Mouse (Mus musculus) spleen, adult 2 months (tissue): Measurements from ENCODE around the gene Rhbdf2.

Source experiments
- CTCF ChIP-seq: fragments of 200-500 bp; IDR thresholded peaks from 2 replicates; pipeline ENCODE4 v1.5.1; 2011; ENCODE audit warnings: mild to moderate bottlenecking, inconsistent platforms; ENCODE audit not compliant: insufficient read depth, insufficient read length, insufficient replicate concordance; ENCODE audit errors: extremely low read depth
- POLR2A ChIP-seq: fragments of 200-500 bp; IDR thresholded peaks from 2 replicates; pipeline ENCODE4 v1.6.1; 2011; ENCODE audit warnings: low read depth, low read length, inconsistent platforms

DNA sequence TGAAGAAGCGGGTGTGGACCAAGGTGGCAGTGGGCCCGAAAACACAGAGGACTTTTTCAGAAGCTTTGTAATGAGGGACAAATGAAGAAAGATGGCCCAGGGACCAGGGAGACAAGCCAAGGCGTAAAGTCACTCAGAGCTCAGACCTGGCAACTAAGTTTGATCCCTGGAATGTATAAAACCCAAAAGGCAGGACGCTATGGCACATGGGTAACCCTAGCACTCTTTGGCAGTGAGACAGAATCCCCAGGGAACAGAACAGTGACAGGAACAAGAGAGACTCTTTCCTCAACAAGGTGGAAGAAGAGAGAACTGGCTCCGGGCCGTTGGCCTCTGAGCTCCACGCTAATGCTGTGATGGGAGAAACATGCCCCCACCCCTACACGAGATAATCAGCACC is 24.0 kb upstream of the Rhbdf2 start:
- no peak for TF ChIP-seq CTCF
- TF ChIP-seq POLR2A = no peak
